Mouse (Mus musculus): ENCODE data around the gene Macrod1.

GRCm38 (mm10) chr19:7105544-7105943 is 48.9 kb downstream of the Macrod1 start, which contains the start of gene Flrt1:
- TF ChIP-seq POLR2A (IDR thresholded peaks at IDR 0.05; ENCODE audit: low read depth, low read length) (no peak), CTCF (conservative IDR thresholded peaks at IDR 0.05; ENCODE audit: insufficient read depth, insufficient read length, low read depth, low read length) (no peak)
